Mouse (Mus musculus) MEL (cell line): ENCODE measurements around the gene Polr2l. TPM values are rescaled to one million over a fixed set of nuclear protein-coding genes. Genes with fewer than 3 reads are reported as not detected.

Experiments
- DNase-seq: peaks from one replicate; pipeline ENCODE4 v3.0.0; 2011; ENCODE audit warnings: low read depth, low spot score
- H3K27ac ChIP-seq: 2 replicates; pipeline ENCODE4 v1.5.1; 2012; ENCODE audit warnings: low read depth, mild to moderate bottlenecking, control low read depth, low read length, moderate library complexity; ENCODE audit not compliant: control insufficient read depth
- H3K27me3 ChIP-seq, 2 experiments: fragments of 150-350 bp in 1 of 2; sonication (generic) in 1 of 2; 2 replicates each; pipeline ENCODE4 v1.6.1; 2012; ENCODE audit warnings: low read length in 2 of 2, mild to moderate bottlenecking in 2 of 2, improper control_type of control experiment in 1 of 2, moderate library complexity in 1 of 2; ENCODE audit not compliant: insufficient read depth in 2 of 2, control insufficient read depth in 1 of 2
- H3K36me3 ChIP-seq, 2 experiments: 2 replicates each; pipeline ENCODE4 v1.6.1; 2012 to 2014; ENCODE audit warnings: low read length in 2 of 2, improper control_type of control experiment in 1 of 2, inconsistent platforms in 1 of 2, mild to moderate bottlenecking in 1 of 2; ENCODE audit not compliant: insufficient read depth in 2 of 2, control insufficient read depth in 1 of 2
- H3K4me1 ChIP-seq, 2 experiments: fragments of 150-350 bp in 1 of 2; sonication (generic) in 1 of 2; 2 replicates each; pipeline ENCODE4 v1.6.1; 2012; ENCODE audit warnings: low read length in 2 of 2, improper control_type of control experiment in 1 of 2, mild to moderate bottlenecking in 1 of 2; ENCODE audit not compliant: insufficient read depth in 2 of 2, control insufficient read depth in 1 of 2
- H3K4me3 ChIP-seq, 2 experiments: fragments of 150-350 bp in 1 of 2; sonication (generic) in 1 of 2; 2 replicates each; pipeline ENCODE4 v1.5.1; 2012; ENCODE audit warnings: low read depth in 2 of 2, low read length in 2 of 2, mild to moderate bottlenecking in 2 of 2, moderate library complexity in 2 of 2, control low read depth in 1 of 2, improper control_type of control experiment in 1 of 2; ENCODE audit not compliant: control insufficient read depth in 1 of 2, insufficient read depth in 1 of 2
- H3K79me2 ChIP-seq: 2 replicates; pipeline ENCODE4 v1.6.1; 2012; ENCODE audit warnings: mild to moderate bottlenecking, low read length, moderate library complexity; ENCODE audit not compliant: control insufficient read depth, poor library complexity, insufficient read depth
- H3K9ac ChIP-seq: 2 replicates; pipeline ENCODE4 v1.6.1; 2012; ENCODE audit warnings: low read depth, mild to moderate bottlenecking, control low read depth, low read length, moderate library complexity; ENCODE audit not compliant: control insufficient read depth, poor library complexity, severe bottlenecking
- H3K9me3 ChIP-seq: fragments of 150-350 bp; sonication (generic); replicated peaks from 2 replicates; pipeline ENCODE4 v1.6.1; 2012; ENCODE audit warnings: mild to moderate bottlenecking, low read length, improper control_type of control experiment, moderate library complexity; ENCODE audit not compliant: insufficient read depth
- CHD1 ChIP-seq: IDR thresholded peaks from 2 replicates; pipeline ENCODE4 v1.6.1; 2012; ENCODE audit warnings: low read depth, mild to moderate bottlenecking, inconsistent platforms, low read length, improper control_type of control experiment
- E2F4 ChIP-seq: IDR thresholded peaks from 2 replicates; pipeline ENCODE4 v1.6.1; 2011; ENCODE audit warnings: low read depth, low read length, improper control_type of control experiment, borderline replicate concordance
- ETS1 ChIP-seq: IDR thresholded peaks from 2 replicates; pipeline ENCODE4 v1.6.1; 2012; ENCODE audit warnings: low read depth, mild to moderate bottlenecking, inconsistent platforms, low read length, improper control_type of control experiment, moderate library complexity
- GATA1 ChIP-seq: IDR thresholded peaks from 2 replicates; pipeline ENCODE4 v1.6.1; 2011; ENCODE audit warnings: low read depth, low read length, improper control_type of control experiment
- HCFC1 ChIP-seq: IDR thresholded peaks from 2 replicates; pipeline ENCODE4 v1.6.1; 2012; ENCODE audit warnings: low read depth, mild to moderate bottlenecking, inconsistent platforms, low read length, improper control_type of control experiment, moderate library complexity
- MAFK ChIP-seq: IDR thresholded peaks from 2 replicates; pipeline ENCODE4 v1.6.1; 2011; ENCODE audit warnings: low read depth, mild to moderate bottlenecking, low read length, improper control_type of control experiment, borderline replicate concordance
- MAX ChIP-seq: IDR thresholded peaks from 2 replicates; pipeline ENCODE4 v1.6.1; 2011; ENCODE audit warnings: low read length, improper control_type of control experiment
- MEF2A ChIP-seq: IDR thresholded peaks from 2 replicates; pipeline ENCODE4 v1.6.1; 2014; ENCODE audit warnings: low read depth, mild to moderate bottlenecking, inconsistent platforms, low read length, improper control_type of control experiment; ENCODE audit not compliant: poor library complexity, insufficient replicate concordance, severe bottlenecking; ENCODE audit errors: extremely low read depth
- MXI1 ChIP-seq: IDR thresholded peaks from 2 replicates; pipeline ENCODE4 v1.6.1; 2011; ENCODE audit warnings: mild to moderate bottlenecking, low read depth, low read length, improper control_type of control experiment
- NRF1 ChIP-seq: IDR thresholded peaks from 2 replicates; pipeline ENCODE4 v1.6.1; 2014; ENCODE audit warnings: low read depth, mild to moderate bottlenecking, inconsistent platforms, low read length, improper control_type of control experiment, moderate library complexity; ENCODE audit not compliant: poor library complexity, insufficient read depth, severe bottlenecking
- POLR2AphosphoS2 ChIP-seq: IDR thresholded peaks from 2 replicates; pipeline ENCODE4 v1.6.1; 2011; ENCODE audit warnings: low read length, improper control_type of control experiment
- RCOR1 ChIP-seq: IDR thresholded peaks from 2 replicates; pipeline ENCODE4 v1.6.1; 2012; ENCODE audit warnings: low read depth, mild to moderate bottlenecking, inconsistent platforms, low read length, improper control_type of control experiment
- SIN3A ChIP-seq: IDR thresholded peaks from 2 replicates; pipeline ENCODE4 v1.6.1; 2012; ENCODE audit warnings: low read length, improper control_type of control experiment, inconsistent platforms
- SMC3 ChIP-seq: IDR thresholded peaks from 2 replicates; pipeline ENCODE4 v1.6.1; 2011; ENCODE audit warnings: low read depth, low read length, improper control_type of control experiment
- ZC3H11A ChIP-seq: IDR thresholded peaks from 2 replicates; pipeline ENCODE4 v1.6.1; 2012; ENCODE audit warnings: low read depth, mild to moderate bottlenecking, inconsistent platforms, low read length, improper control_type of control experiment
- polyA plus RNA-seq, 2 experiments: library from polyadenylated mRNA; stranded (reverse) in 1 of 2; unstranded in 1 of 2; fragments of >175 nt in 1 of 2; fragments of >200 nt in 1 of 2; gene quantifications; 2 replicates each; pipeline versions ENCODE4 v1.2.1 to v1.2.4; 2012; ENCODE audit warnings: low replicate concordance in 2 of 2, low read depth in 1 of 2; ENCODE audit not compliant: insufficient read length in 2 of 2, insufficient read depth in 1 of 2, missing spikeins in 1 of 2
- total RNA-seq: library from RNA; depleted of rRNA; stranded (reverse); fragments of 300-350 nt; gene quantifications from 2 replicates; pipeline ENCODE4 v1.2.3, GENCODE M21; 2012

The Polr2l gene
- total and polyA plus RNA-seq, 3 experiments, result 82.4 to 114 TPM; not detected in 1

- Histone ChIP-seq H3K4me1 (peaks cover 0 to 6% of the 10 kb centered on the region in 2 experiments; a peak in 1 of 4 replicates), H3K9me3 (no peaks in the 10 kb centered on the region), H3K79me2 (0 out of 2 replicates have a peak, but pooled peaks cover under 1% of the 10 kb centered on the region), H3K36me3 (peaks cover 0 to 4% of the 10 kb centered on the region in 2 experiments; a peak in 2 of 4 replicates), H3K27me3 (no peaks in the 10 kb centered on the region)
- TF ChIP-seq POLR2AphosphoS2 (peak; percentile 4; the same call in 1 of the 2 replicates), E2F4 (no peak)
- TF ChIP-seq, all 39 proteins: peak for 1
- no peak for DNase-seq
- no peak within 1 kb of the TSS for H3K4me3 ChIP-seq
- no peak within 1 kb of the TSS for H3K9ac ChIP-seq
- no peak within 1 kb of the TSS for H3K27ac ChIP-seq
These were observed 45.6 kb downstream of the Polr2l start, which contains the start of gene Cend1 for GRCm38 (mm10) chr7:141429310-141429709. Cend1 (minus strand) TSS chr7:141429491.

GRCm38 (mm10) chr7:141428701-141429100 lies 46.2 kb downstream of the Polr2l start:
- H3K4me1 ChIP-seq, result peaks cover 0 to 6% of the 10 kb centered on the region in 2 experiments; a peak in 1 of 4 replicates
- no peak for TF ChIP-seq SIN3A
- H3K9me3 ChIP-seq, result no peaks in the 10 kb centered on the region
- H3K4me3 ChIP-seq, result no peak overlapping the region
- DNase-seq, result no peak
- H3K79me2 ChIP-seq, result no peaks in the 10 kb centered on the region
- H3K27me3 ChIP-seq, result no peaks in the 10 kb centered on the region
- peaks cover 0 to 4% of the 10 kb centered on the region in 2 experiments; a peak in 1 of 4 replicates for H3K36me3 ChIP-seq
- no peak overlapping the region for H3K27ac ChIP-seq
- no peak overlapping the region for H3K9ac ChIP-seq

GRCm38 (mm10) chr7:141426948-141427730 lies 47.8 kb downstream of the Polr2l start:
- Histone ChIP-seq H3K27ac (no peak overlapping the region), H3K9ac (no peak overlapping the region), H3K9me3 (no peaks in the 10 kb centered on the region), H3K4me3 (no peak overlapping the region), H3K36me3 (peaks cover 0 to under 1% of the 10 kb centered on the region in 2 experiments; a peak in 1 of 4 replicates), H3K79me2 (no peaks in the 10 kb centered on the region), H3K27me3 (no peaks in the 10 kb centered on the region; a peak in 1 of 4 replicates), H3K4me1 (peaks cover 0 to 3% of the 10 kb centered on the region in 2 experiments; a peak in 1 of 4 replicates)
- no peak for DNase-seq
- no peak for TF ChIP-seq ZC3H11A
- TF ChIP-seq CHD1, result no peak
- no peak for TF ChIP-seq MXI1
- no peak for TF ChIP-seq POLR2AphosphoS2
- no peak for TF ChIP-seq MAX
- TF ChIP-seq HCFC1, result no peak
- TF ChIP-seq GATA1, result no peak
- TF ChIP-seq SMC3, result no peak
- TF ChIP-seq RCOR1, result no peak
- TF ChIP-seq MAFK, result no peak
- no peak for TF ChIP-seq E2F4
- TF ChIP-seq ETS1, result no peak
- no peak for TF ChIP-seq NRF1
- no peak for TF ChIP-seq MEF2A
